Mouse (Mus musculus) thymus, adult 2 months (tissue): ENCODE results near the gene Tmem45a2.

ENCODE experiments used
- CTCF ChIP-seq: fragments of 200-500 bp; IDR thresholded peaks from 2 replicates; pipeline ENCODE4 v1.5.1; 2012; ENCODE audit warnings: mild to moderate bottlenecking, control low read depth, low read length, moderate library complexity, borderline replicate concordance; ENCODE audit not compliant: control insufficient read depth, poor library complexity, insufficient read depth; ENCODE audit errors: extremely low read depth
- POLR2A ChIP-seq: fragments of 200-500 bp; IDR thresholded peaks from 2 replicates; pipeline ENCODE4 v1.6.1; 2012; ENCODE audit warnings: mild to moderate bottlenecking, low read length, control low read depth, moderate library complexity; ENCODE audit not compliant: control insufficient read depth, poor library complexity, insufficient read depth; ENCODE audit errors: extremely low read depth

DNA sequence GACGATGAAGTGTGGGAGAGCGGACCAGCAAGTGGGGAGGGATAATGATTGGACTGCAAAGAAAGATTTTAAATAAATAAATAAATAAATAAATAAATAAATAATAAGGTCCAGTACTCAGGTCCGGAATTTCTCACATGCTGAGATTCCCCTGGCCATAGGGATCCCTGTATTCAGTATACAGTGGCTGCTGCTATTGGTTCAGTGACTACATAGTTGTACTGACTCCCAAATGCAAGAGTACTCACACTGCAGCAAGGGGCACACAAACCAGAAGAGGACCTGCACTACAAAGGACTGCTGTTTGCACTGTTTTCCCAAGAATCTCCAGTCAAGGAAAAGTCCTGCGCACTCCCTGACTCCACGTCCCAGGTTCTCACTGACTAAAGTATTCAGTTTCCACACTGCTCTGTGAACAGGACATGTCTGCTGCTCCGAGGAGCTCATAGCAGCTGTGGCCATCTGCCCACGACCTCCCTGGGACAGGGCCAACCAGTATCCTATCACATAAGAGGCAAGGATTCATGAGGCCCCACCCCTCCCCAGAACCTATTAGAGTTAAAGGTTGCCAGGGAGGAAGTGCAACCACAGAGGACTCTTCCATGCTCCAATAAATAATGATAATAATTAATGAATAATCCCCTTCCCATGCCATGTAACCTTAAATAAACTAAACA lies 27.4 kb upstream of the Tmem45a2 start:
- TF ChIP-seq POLR2A (no peak), CTCF (no peak)
